Mouse (Mus musculus): ENCODE results near the gene Prkaa2. TPM values are rescaled to one million over a fixed set of nuclear protein-coding genes. Genes with fewer than 3 reads are reported as not detected.

Gene Prkaa2
- total RNA-seq, 1 experiment: 3.9 TPM

DNA sequence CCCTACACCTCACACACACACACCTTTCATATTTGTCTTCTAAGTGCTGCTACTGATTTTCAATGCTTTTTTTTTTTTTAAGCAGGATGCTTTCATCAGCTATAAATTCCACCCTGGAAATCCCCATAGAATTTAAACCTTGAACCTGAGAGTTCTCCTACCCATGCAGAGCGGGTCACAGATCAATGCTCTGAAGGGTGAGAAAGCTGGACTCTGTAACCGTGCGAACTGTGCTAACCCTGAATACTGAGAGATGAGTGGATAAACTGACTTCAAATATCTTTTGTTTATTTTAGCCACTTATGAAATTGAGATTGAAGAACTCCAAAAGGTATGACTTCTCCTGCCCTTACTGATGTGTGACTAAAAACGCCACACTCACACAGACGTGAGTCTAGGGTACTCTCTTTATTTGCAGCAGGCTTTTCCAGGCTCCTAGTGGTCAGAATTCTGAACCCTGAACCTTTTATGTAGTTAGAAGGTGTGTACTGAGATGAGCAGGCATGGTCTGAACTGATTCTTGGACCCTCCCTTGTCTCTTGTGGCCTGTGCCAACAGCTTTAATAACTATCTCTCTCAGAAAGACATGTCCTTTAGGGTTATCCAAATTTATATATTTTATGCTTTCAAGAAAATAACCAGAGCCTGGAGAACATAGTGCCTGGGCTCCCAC, 123.6 kb downstream of the Prkaa2 start:
- no peaks in the 10 kb centered on the region for H3K36me3 ChIP-seq (ENCODE audit: control insufficient read depth, insufficient read depth, low read length, poor library complexity, severe bottlenecking)
- H3K9ac ChIP-seq (ENCODE audit: insufficient read depth, low read depth, low read length, poor library complexity, severe bottlenecking): no peak overlapping the region
- TF ChIP-seq MAFK (IDR thresholded peaks at IDR 0.05; ENCODE audit: insufficient read depth, low read depth, low read length) (no peak), HCFC1 (IDR thresholded peaks at IDR 0.05; ENCODE audit: borderline replicate concordance, insufficient read depth, low read length) (no peak), CHD2 (IDR thresholded peaks at IDR 0.05; ENCODE audit: low read depth, low read length) (no peak), ZC3H11A (IDR thresholded peaks at IDR 0.05; ENCODE audit: borderline replicate concordance, low read depth, low read length) (no peak), ZNF384 (IDR thresholded peaks at IDR 0.05; ENCODE audit: low read depth, low read length) (no peak)
- no peak overlapping the region for H3K4me3 ChIP-seq (ENCODE audit: insufficient read depth in 1 of 2, low read depth in 1 of 2, low read length in 2 of 2, poor library complexity in 1 of 2, severe bottlenecking in 1 of 2)
- H3K9me3 ChIP-seq (ENCODE audit: control insufficient read depth, insufficient read depth, low read depth, low read length): no peaks in the 10 kb centered on the region
- in situ Hi-C loops (cut with MboI; ENCODE audit: low sequenced_read_pairs in 2 of 2, unreplicated experiment in 2 of 2): no loop called here
- H3K4me1 ChIP-seq (ENCODE audit: control insufficient read depth in 2 of 2, insufficient read depth in 2 of 2, low read length in 2 of 2, poor library complexity in 1 of 2): no peaks in the 10 kb centered on the region
- DNase-seq (ENCODE audit: low read depth, low spot score): no peak
- no peak overlapping the region for H3K27ac ChIP-seq (ENCODE audit: insufficient read depth, low read depth, low read length, poor library complexity, severe bottlenecking)

Other genes starting within 250 kb of the Prkaa2 start
- 0.22 and 0.26 TPM in 2 replicates for gene C8a, start 233.5 kb downstream of the Prkaa2 start, total RNA-seq (2012; rRNA removed)
- 0.05 and 0.09 TPM in 2 replicates for gene Fyb2, start 196.4 kb downstream of the Prkaa2 start, total RNA-seq (2012; rRNA removed)
- gene Plpp3, start 47.5 kb upstream of the Prkaa2 start, total RNA-seq (2012; rRNA removed): 11.8 and 13.0 TPM in 2 replicates

Data from ES-E14 (cell line).